Mouse (Mus musculus) kidney, adult 9 months (tissue): ENCODE measurements around the gene Opcml.
A peak's percentile ranks its signal among the peaks of the same experiment; 100 is the strongest.

Experiments used
- DNase-seq: peaks from one replicate; pipeline ENCODE4 v3.0.0; 2022

Gene Opcml

DNA sequence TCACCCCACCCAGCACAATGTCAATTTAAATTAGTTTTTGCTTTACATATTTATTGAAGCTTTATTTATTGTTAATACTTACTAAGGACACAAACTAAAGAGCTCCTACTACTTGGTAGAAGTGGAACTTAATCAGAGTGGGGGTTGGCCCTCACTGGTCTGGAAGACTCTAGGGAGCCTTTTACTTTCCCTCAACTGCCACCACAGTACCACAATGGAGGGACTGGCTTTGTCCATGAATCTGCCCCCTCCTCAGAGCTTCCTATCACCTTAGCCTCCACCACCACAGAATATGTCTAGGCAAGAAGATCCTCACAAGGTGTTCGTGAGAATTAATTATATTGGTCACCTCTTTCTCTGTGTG lies 465.3 kb downstream of the Opcml start:
- no peak for DNase-seq

DNA sequence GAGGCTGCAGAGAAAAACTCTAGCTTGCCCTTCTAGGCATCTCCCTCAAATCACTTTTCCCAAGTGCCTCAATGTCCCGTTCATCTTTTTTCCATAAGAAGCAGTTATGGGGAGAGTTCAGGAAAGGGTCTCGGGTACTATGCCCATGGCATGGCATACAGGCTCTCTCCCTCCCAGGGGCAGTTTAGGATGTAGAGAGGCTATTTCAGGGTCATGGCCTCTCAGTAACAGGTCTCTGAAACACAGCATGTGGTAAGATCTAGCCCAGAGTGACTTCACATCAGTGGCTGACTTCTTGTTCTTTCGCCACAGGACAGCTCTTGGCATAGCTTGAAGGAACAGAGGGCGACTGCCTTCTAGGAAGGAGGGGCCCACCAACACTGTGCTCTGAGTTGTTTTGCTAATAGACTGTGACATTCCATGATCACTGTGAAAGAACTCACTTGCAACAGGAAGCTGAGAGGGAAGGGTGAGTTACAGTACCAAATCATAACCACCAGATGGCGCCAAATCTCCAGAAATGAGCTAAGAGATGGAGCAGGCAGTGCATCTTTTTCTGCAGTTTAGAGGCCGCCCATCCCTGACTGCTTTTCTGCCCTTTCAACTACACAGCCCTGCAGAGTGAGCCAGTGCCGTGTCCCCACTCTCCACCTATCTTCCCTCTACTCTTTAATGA lies 470.6 kb downstream of the Opcml start:
- peak; percentile 51 for DNase-seq

DNA sequence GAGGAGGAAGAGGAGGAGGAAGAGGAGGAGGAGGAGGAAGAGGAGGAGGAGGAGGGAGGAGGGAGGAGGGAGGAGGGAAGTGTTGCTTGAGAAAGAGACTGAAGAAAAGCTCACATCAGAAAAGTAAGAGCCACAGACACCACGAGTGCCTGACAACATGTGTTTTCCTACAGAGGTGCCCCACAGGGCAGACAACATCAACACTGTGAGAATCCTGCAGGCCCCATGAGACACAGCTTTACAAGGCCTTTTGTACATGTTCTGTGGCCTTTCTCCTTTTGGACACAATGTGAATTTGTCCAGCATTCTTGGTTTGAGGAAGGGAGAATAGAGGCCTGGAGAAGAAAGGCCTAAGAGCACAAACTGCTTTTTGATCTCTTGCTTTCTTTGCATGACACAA lies 471.4 kb downstream of the Opcml start:
- DNase-seq: no peak

DNA sequence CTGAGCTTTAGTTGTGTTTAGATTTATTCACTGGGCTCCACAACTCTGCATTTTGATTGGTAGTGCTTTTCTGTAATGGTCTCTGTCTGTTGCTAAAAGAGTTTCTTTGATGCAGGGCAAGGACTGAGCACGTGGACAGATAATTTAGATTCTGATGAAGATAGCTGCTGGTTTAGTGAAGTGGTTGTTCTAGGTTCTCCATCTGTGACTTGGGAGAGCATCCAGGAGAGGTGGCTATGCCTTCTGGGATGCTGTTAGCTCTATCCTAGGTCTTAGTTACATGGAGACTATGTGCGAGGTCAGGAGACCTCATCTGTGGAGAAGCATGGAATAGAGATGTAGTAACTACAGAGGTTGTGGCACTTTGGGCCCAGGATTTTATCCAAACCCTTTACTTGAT lies 472.3 kb downstream of the Opcml start:
- no peak for DNase-seq

DNA sequence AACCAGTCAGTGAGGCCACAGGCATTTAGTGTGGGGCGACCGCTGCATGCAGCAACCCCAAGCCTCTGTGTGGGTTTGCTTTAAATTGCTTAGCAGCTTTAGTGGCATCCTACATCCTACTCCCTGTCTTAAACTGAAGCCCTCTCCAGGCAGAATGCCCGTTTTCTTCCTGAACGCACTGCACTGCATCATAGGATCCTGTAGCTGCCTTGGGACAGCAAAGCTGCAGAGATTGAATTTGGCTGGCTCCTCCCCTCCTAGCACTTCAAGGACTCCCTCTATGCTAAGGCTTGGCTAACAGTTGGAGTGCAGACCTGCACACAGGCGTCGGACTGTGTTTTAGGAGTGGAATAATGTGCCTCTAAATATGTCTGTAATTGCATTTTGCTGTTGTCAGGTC lies 474.2 kb downstream of the Opcml start:
- no peak for DNase-seq

DNA sequence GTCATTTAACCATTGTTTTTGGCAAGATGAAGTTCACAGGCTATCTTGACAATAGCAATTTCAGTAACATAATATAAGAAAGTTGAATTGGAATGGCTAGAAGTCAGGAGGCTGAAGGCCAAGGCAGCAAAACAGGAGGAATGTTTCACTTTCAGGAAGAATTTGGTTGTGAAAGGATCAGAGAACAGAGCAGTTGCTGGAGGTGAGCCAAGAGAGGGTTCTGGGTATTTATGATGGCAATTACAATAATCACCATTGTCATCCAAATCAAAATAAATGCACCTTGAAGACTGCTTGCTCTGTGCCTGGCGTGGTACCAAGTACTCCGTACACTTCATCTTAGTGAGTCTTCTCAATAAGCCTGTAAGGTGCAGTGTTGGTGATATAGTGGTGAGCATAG lies 483.2 kb downstream of the Opcml start:
- no peak for DNase-seq

DNA sequence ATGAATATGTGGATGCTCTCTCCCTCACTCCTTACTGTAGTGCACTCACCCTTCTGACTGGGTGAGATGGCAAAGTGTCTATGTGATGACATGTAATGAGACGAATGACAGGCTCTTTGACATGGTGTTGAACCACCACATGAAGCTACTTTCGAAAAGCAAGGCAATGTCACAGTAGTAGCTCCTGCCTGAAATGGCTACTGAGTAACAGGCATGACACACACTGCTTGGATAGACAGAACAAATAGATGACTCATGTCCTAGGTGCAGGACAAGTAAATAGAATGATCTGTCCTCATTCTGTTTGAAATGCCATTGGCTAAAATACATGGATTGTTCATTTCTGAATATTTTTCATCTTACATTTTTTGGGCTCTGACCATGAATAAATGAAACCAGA lies 488.0 kb downstream of the Opcml start:
- DNase-seq: no peak

DNA sequence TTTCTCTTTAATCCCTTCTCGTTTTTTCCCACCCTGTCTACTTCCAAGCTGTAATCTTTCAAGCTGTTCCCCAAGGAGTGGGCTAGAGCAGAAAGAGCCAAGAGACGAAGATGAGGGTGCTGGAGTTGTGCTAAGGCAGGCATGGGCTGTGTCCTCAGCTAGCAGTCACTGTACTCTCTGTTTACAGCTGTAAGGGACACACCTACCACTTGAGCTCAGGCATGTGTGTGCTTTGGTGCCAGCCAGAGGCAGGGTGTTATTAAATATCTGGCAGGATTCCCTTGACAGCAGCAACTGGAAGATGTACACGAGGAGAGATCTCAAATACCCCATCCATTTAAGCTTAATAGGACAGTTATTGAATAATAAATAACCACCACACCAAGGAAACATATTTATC lies 490.4 kb downstream of the Opcml start:
- no peak for DNase-seq

DNA sequence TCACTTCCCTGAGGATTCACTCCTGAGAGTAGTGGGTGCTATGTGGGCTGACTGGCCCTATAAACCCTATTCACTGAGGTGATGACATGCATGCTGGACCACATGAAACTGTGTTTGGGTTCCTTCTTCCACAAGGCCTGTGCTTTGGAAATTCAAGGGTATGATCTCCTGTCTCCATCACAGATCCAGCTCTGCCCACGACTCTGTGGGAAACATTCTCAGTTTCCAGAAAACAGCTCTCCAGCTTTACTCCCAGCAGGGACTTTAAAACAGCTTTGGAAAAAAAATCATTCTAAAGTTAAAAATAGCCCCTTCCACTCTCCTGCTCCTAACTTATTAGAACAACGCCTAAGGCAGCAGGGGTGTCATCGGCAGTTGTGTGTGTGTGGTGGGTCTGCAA lies 491.0 kb downstream of the Opcml start:
- DNase-seq: no peak

DNA sequence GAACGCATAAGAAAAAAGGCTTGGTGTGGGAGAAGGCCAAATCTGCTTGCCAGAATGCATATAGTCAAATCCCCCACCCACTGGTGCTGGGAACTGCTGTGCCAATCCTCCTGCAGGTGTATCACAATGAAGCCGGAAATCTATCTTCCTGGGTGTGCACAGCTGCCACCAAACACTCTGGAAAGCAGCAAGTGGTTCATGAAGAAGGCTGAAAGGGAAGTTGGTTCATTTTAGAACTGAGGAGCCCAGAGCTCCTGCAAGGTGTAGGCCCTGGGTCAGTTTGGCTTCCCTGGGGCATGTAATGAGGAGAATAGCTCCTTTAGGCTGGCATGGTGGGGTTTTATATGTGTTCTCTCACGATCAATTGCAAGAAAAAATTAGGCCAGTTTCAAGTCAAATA lies 494.4 kb downstream of the Opcml start:
- DNase-seq: no peak

DNA sequence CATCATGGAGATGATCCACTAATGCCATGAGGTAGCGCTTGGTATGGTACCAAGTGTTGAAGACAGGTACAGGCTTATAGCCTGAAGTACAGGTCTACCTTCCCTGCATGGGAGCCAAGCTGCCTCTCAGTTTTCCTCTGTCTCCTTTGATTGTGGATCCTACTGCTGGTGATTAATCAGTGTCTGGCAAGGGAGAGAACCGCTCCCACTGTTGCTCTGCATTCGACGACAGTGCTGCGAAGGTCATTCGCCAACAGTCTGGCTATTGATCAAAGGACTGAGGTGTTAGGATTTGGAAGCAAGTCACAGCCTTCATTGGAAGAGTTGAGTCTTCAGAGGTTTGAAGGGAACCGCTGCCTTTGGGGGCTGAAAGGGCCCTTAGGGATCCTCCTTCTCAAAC lies 495.8 kb downstream of the Opcml start:
- no peak for DNase-seq

DNA sequence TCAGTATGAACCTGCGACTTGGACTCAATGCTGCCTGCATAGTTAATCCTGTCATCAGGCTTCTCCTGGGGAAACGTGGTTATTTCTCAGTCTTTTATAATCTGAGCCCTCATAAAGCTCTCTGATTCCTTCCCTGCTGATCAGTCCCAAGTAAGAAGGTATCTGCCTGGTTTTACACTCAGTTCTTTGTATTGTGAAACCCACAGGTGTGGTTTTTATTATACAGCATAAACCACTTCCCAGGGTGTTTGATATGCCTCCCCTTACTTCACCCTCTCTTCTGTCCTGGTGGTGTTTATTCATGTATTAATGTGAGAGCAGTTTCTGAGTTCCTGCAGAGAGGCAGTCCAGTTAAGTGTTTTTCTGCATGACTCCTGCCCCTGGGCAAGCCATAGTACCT lies 496.9 kb downstream of the Opcml start:
- DNase-seq: no peak

DNA sequence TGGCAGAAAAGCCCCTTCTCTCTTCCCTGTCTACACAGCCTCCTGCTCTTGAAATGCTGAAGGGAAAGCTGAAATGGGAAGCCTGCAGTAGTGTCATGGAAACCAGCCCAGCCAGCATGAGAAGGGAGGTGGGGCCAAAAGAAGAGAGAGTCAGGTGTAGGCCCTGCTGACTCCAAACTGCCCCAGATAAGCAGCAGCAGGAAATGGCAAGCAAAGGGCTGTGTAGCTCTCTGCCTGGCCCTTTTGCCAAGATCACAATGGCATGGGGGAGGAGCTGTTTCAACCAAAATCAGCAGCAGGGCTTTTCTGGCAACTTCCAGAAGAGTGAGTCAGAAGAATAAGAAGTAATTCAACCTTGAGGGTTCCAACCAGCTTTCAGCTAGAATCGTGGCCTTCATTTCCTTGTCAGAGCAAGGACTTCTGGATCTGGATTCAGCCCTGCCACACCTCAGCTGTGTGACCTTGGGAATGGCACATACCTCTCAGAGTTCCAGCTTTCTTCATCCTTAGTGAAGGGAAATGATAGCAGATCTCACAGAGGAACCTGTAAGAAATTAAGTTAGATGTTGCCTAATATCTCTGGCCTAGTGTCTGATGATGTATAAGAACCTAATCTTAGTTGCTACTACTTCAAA lies 499.2 kb downstream of the Opcml start:
- DNase-seq: peak; percentile 11

DNA sequence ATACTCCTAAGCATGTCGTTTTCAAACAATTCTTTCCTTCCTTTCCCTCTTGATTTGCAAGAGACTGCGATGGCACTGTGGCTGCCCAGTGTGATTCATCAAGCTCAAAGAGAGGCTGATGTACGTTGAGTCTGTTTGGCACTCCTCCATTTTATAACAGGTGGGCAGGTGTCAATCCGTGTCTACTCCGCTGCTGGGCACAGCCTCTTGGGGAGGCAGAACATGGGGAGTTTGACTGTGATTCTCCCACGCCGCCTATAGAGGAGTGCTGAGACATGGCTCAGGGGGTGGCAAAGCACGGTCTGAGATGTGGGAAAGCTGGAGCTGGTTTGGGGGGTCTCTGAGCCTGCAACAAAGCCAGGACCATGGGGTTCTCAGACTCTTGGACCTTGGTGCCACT lies 513.1 kb downstream of the Opcml start:
- DNase-seq: no peak

DNA sequence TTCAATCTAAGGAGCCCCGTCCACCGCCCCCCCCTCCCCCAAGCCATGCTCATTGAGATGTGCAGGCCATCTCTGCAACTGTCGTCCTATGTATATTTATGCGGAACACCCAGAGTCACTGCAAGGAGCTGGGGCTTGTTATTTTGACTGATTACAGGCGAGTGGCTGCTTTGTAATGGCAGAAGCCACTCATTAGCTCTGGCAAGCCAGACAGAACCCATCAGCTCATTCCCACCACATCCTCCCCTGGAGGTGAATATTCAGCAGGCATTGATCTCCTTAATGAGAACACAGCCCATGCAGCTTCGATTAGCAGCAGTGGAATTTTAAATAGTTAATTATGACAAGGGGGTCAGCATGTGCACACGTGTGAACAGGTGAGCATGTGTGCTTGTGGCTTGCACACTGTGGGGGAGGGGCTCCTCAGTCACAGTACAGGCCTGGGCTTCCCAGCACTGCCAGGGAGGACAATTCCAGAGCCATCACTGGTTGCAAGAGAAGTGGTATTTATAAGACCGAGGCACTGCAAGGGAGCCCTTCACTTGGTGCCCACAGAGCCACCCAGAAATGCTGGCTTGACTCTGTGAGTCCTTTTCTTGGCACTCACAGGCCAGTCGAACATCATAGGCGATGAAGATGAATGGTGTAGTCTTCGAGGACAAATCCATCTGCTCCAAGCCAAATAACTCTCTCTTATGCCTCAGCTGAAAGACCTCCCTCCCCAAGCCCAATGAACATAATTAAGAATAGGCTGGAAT lies 516.0 kb downstream of the Opcml start:
- DNase-seq: no peak

DNA sequence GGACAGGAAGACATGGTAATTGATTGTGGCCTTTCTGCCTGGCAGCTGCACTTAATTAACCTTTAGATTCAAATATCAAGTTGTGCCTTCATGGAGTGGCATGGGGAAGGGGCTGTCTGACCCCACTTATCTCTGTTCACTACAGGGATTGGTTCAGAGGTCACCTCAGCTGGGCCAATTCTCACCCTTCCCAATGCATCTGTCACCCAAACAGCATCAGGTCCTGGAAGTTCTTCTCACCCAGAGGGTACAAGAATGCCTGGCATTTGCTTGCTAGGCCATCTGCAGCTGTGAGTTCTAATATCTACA lies 516.5 kb downstream of the Opcml start:
- DNase-seq: no peak

DNA sequence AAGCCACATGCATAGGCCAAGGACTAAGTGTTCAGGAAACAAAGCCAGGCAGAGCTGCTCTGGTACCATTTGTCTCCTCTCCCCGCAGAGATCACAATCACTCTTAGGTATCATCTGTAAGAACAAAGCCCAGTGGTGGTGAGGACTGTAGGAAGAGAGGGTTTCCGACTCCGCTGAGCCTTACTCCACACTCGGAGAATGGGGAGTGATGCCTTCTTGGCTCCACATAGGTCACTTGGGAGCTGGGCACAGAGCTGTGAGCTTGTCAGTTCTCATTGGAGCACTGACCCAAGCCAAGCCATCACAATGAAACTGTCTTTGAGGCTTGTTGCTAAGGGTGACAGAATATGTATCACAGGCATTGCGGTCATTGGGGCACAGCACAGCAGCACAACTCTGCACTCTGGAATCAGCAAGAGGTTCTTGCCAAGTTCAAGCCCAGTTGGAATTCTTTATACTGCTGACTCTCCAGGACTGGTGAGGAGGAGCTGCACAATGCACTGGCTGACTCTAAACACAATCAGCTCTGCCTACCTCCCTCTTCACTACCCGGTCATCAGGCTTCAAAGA lies 517.0 kb downstream of the Opcml start:
- DNase-seq: no peak

DNA sequence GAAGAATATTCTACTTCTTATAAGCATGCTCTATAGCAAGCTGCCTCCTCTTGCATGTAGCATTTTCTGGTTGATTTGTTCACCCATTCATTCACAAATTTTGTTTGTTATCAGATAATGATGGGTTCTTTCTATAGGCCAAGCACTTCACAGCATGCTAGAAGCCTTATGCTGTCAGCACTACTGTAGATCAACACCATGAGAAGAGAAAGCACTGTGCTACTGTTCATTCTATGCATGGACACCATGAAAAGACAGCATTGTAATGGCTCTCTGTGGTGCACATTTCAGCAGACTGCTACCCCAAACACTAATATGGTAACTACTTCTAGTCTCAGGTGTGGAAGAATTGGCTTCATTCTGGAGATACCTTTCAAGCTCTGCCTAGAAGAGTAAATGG lies 527.3 kb downstream of the Opcml start:
- DNase-seq: no peak

DNA sequence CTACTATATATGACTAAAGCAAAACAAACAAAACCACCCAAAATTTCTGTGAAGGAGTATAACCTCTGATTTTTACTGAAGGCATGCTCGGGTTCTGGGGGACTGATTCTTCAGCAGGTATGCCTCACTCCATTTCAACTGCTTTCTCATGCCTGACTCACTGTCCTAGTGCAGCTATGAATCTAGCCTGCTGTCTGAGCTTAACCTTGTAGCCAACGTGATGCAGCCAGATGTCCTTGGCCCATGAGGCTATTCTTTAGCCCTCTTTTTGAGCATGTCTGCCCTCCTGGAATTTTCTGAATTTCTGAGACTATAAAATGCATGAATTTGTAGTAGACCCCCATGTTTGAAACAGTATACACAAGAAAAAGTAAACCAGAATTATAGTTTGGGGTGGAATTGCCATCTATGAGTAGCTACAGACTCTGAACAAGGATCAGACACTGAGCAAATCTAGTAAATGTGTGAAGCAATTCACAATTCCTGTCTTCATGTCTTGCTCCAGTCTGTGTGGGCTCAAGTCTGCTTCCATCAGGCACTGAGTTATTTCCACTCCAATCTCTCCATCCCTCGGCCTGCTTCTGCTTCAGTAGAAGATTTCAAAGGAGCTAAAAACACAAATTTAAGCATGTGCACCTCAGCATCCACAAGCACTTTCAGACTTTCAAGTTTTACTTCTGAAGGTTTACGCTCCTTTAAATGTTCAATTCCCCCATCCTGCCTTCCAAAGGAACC lies 528.6 kb downstream of the Opcml start:
- no peak for DNase-seq

DNA sequence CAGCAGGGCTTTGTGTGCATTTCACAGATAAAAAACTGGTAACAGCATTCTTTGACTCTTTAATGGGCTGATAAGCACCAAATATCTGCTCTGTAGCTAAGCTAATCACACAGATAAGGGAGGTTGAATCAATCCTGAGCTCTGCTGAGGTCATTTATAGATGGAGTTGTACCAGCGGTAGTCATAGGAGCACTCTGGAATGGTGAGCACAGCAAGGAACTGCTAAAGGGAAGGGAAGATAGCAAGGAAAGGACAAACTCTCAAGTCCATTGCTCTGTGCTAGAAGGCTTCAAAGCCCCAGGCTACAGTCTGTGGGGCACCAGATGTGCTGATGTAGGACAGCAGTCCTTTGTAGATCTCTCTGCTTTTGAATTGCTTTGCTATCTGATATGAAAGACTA lies 529.2 kb downstream of the Opcml start:
- no peak for DNase-seq

DNA sequence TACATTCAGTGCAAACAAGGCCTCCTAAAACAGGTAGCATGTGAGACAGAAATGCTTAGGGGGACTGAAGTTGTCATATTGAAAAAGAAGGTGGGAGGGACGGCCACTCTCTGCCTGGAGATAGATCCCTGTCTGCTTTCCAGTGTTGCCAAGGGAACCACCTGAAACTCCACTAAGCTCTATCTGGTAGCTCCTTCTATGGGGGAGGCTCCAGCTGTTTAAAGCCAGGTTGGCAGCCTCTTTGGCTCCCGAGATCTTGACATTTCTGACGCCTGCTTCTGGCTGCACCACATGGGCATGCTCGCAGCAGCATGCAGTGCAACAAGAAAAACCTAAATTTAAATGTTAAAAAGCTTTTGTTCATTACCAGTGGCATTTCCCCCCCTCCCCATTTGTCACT lies 537.4 kb downstream of the Opcml start:
- no peak for DNase-seq

DNA sequence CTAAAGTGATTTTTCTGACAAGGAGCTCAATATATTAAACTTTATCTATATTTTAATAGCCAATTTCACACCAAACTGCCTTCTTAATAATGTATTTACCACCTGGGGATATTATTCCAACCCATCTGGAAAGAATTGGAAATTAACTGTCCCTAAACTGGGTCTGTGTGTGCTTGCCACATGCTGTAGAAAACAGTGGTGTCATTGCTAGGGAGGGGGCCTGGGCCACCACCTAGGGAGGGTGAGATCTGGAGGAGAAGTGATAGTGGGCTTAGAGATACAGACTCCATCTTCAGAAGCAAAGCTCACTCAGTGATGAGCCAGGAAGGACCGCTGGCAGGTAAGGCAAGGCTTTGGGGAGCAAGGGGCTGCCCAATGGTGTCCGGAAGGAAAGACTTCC lies 537.9 kb downstream of the Opcml start:
- DNase-seq: no peak

DNA sequence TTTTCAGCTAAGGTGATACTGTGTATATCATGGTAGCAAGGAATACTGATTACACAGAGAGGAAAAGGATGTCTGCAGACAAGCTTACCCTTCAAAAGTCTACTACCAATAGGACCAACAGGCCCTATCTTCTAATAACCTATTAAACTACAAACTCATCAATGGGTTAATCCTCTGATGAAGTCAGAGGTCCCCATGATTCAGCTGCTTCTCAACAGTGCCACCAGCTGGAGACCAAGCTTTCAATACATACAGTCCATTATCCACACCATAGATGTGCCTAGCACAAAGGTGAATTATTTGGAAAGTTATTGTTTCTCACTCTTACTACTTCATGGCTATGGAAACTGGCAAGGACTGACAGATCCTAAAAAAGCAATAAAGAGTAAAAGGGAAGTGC lies 538.9 kb downstream of the Opcml start:
- no peak for DNase-seq
